Mouse (Mus musculus) ES-Bruce4 (cell line): ENCODE measurements around the gene Fam170b.

Experiments used
- CTCF ChIP-seq: IDR thresholded peaks from one replicate; pipeline ENCODE4 v1.8.1; 2011; ENCODE audit warnings: low read depth, low read length
- POLR2A ChIP-seq: IDR thresholded peaks from one replicate; pipeline ENCODE4 v1.8.1; 2011; ENCODE audit warnings: low read length; ENCODE audit not compliant: insufficient read depth

GRCm38 (mm10) chr14:32833847-32834246 lies at the start of gene Fam170b:
- TF ChIP-seq CTCF: no peak
- no peak for TF ChIP-seq POLR2A
